Mouse (Mus musculus) myocyte (in vitro differentiated cells): ENCODE results near the gene Tmco4.

Experiments used
- E2F4 ChIP-seq: IDR thresholded peaks from one replicate; pipeline ENCODE4 v1.6.1; 2011; ENCODE audit warnings: mild to moderate bottlenecking, control low read depth, moderate library complexity; ENCODE audit not compliant: insufficient read depth
- POLR2A ChIP-seq: IDR thresholded peaks from one replicate; pipeline ENCODE4 v1.6.1; 2011; ENCODE audit warnings: low read depth, mild to moderate bottlenecking, control low read depth, moderate library complexity; ENCODE audit not compliant: insufficient read length

GRCm38 (mm10) chr4:138972827-138973718 is at the start of gene Tmco4:
- TF ChIP-seq POLR2A (peak; percentile 84), E2F4 (no peak)
